Mouse (Mus musculus) stomach, postnatal 0 days (tissue): ENCODE data around the gene Slc39a3. TPM values are rescaled to one million over a fixed set of nuclear protein-coding genes. Genes with fewer than 3 reads are reported as not detected.
"Not testable (repeated sequence)": the region's sequence is repeated elsewhere in the genome, so short reads cannot be mapped to it uniquely, and the experiment has no call there.

ENCODE experiments used
- ATAC-seq: fragments of 200-750 bp; cut with Nextera tagmentation; 2 replicates; pipeline ENCODE4 v1.8.0; 2017; ENCODE audit not compliant: low FRiP score, low TSS enrichment
- DNase-seq: peaks from one replicate; pipeline ENCODE4 v3.0.0-alpha.2; 2016; ENCODE audit warnings: low spot score
- H3K27ac ChIP-seq: fragments of 300-500 bp; sonication (generic); replicated peaks from 2 replicates; pipeline ENCODE4 v1.5.1; 2014; ENCODE audit warnings: mild to moderate bottlenecking, control low read depth
- H3K27me3 ChIP-seq: fragments of 300-500 bp; sonication (generic); 2 replicates; pipeline ENCODE4 v1.6.1; 2014; ENCODE audit warnings: low read length; ENCODE audit not compliant: control insufficient read depth, insufficient read depth
- H3K36me3 ChIP-seq: fragments of 300-500 bp; sonication (generic); 2 replicates; pipeline ENCODE4 v1.6.1; 2014; ENCODE audit warnings: low read length, mixed read lengths; ENCODE audit not compliant: control insufficient read depth, insufficient read depth
- H3K4me1 ChIP-seq: fragments of 300-500 bp; sonication (generic); replicated peaks from 2 replicates; pipeline ENCODE4 v1.6.1; 2014; ENCODE audit warnings: antibody characterized with exemption; ENCODE audit not compliant: control insufficient read depth, insufficient read depth
- H3K4me2 ChIP-seq: fragments of 300-500 bp; sonication (generic); replicated peaks from 2 replicates; pipeline ENCODE4 v1.6.1; 2014; ENCODE audit warnings: low read depth, mild to moderate bottlenecking, control low read depth, moderate library complexity
- H3K4me3 ChIP-seq: fragments of 300-500 bp; sonication (generic); 2 replicates; pipeline ENCODE4 v1.5.1; 2014; ENCODE audit warnings: low read depth, low read length, control low read depth
- H3K9ac ChIP-seq: fragments of 300-500 bp; sonication (generic); 2 replicates; pipeline ENCODE4 v1.6.1; 2014; ENCODE audit warnings: mild to moderate bottlenecking, low read length, control low read depth, mixed read lengths
- H3K9me3 ChIP-seq: fragments of 300-500 bp; sonication (generic); 2 replicates; pipeline ENCODE4 v1.6.1; 2016; ENCODE audit warnings: low read length; ENCODE audit not compliant: control insufficient read depth
- CTCF ChIP-seq: IDR thresholded peaks from 2 replicates; pipeline ENCODE4 v1.5.1; 2016; ENCODE audit warnings: antibody characterized with exemption, low read depth, mild to moderate bottlenecking, moderate library complexity
- EP300 ChIP-seq: optimal IDR thresholded peaks from 2 replicates; pipeline ENCODE3; 2016; ENCODE audit warnings: antibody characterized with exemption
- WGBS: fragments of 180-500 bp; shearing (Covaris S2); extraction: QIAGEN DNeasy Blood & Tissue Kit; methylation state at CpG from one replicate; pipeline ENCODE4 v1.1.7; 2014; 5-methylcytosine and 5-hydroxymethylcytosine counted together
- polyA plus RNA-seq: library from polyadenylated mRNA; unstranded; fragments of >200 nt; fragmentation: Nextera tagmentation; extraction: Ambion mirVana; gene quantifications from 2 replicates; pipeline ENCODE4 v1.2.1, GENCODE M21; 2015

Gene Slc39a3
- polyA plus RNA-seq, 1 experiment from 2014 or later, result 11.0 TPM

GRCm38 (mm10) chr10:81076356-81076755 lies 39.1 kb upstream of the Slc39a3 start:
- TF ChIP-seq EP300, result no peak
- TF ChIP-seq CTCF, result no peak
- Histone ChIP-seq H3K36me3 (peaks cover 26% of the 10 kb centered on the region), H3K4me2 (no peak overlapping the region), H3K9ac (no peak overlapping the region), H3K9me3 (no peaks in the 10 kb centered on the region), H3K27me3 (no peaks in the 10 kb centered on the region), H3K4me1 (no peaks in the 10 kb centered on the region), H3K27ac (no peak overlapping the region), H3K4me3 (no peak overlapping the region)
- DNase-seq (no peak), ATAC-seq (no peak)
- 52% methylated on average over 1 of the region's 1 CpGs for WGBS

DNA sequence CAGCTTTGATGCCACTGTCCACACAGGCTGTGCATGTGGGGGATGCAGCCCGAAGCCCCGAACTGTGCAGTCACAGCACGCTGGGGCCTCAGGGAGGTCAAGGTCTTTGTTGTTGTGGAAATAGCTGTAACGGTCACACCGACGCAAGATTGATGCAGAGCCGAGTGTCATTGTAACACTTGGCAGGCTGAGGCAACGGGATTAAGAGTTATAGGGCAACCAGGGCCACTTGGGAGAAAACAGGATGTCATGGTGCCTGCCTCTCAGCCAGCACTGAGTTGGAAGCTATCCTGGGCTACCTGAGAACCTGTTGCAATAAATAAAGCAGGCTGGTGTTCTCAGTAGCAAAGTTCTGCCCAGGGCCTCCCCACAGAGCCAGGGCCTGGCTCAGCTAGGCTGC lies 38.5 kb upstream of the Slc39a3 start:
- 76% methylated on average over 8 of the region's 8 CpGs for WGBS
- H3K4me1 ChIP-seq, result no peaks in the 10 kb centered on the region; the same call in 1 of the 2 replicates
- no peaks in the 10 kb centered on the region for H3K27me3 ChIP-seq
- no peak overlapping the region for H3K4me2 ChIP-seq
- TF ChIP-seq CTCF (no peak), EP300 (no peak)
- DNase-seq, result no peak
- H3K27ac ChIP-seq, result no peak overlapping the region
- H3K9ac ChIP-seq, result no peak overlapping the region
- H3K9me3 ChIP-seq, result no peaks in the 10 kb centered on the region
- no peak overlapping the region for H3K4me3 ChIP-seq
- peaks cover 26% of the 10 kb centered on the region for H3K36me3 ChIP-seq
- ATAC-seq, result no peak

- no peaks in the 10 kb centered on the region for H3K27me3 ChIP-seq
- H3K4me2 ChIP-seq, result no peak overlapping the region
- H3K4me1 ChIP-seq, result no peaks in the 10 kb centered on the region; the same call in 1 of the 2 replicates
- ATAC-seq, result no peak
- H3K36me3 ChIP-seq, result peaks cover 13% of the 10 kb centered on the region
- WGBS, result 60% methylated on average over 7 of the region's 7 CpGs
- DNase-seq, result peak; percentile 36
- H3K4me3 ChIP-seq, result no peak overlapping the region
- no peak overlapping the region for H3K9ac ChIP-seq
- peak; percentile 78 for TF ChIP-seq CTCF
- no peak for TF ChIP-seq EP300
- H3K27ac ChIP-seq, result no peak overlapping the region; the same call in 1 of the 2 replicates
- H3K9me3 ChIP-seq, result no peaks in the 10 kb centered on the region
Observed at GRCm38 (mm10) chr10:81073464-81073863, 36.2 kb upstream of the Slc39a3 start.

DNA sequence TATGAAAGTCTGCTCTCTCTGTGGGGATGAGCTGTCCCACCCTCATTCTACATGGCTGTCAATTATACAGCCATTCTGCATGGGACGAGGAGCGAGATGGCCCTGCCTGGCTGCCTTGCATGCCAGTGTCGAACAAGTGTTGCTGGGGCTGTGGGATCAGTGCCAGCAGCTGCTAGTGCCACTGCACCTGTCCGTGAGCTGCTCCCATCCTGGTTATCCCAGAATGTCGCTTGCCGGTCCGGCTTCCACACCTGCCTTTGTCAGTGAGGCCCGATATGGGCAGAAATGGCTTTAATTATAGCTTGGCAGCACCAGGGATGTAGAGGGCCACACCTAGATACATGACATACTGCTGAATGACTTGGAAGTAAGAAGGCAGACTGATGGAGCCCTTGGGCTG lies 35.1 kb upstream of the Slc39a3 start:
- H3K36me3 ChIP-seq, result peaks cover 12% of the 10 kb centered on the region
- peak overlapping the region; percentile 40; the same call in 1 of the 2 replicates for H3K27ac ChIP-seq
- TF ChIP-seq EP300 (no peak), CTCF (no peak)
- peak overlapping the region; percentile 18; the same call in 1 of the 2 replicates for H3K9ac ChIP-seq
- no peaks in the 10 kb centered on the region for H3K9me3 ChIP-seq
- no peak overlapping the region for H3K4me2 ChIP-seq
- DNase-seq (no peak), ATAC-seq (no peak)
- H3K4me3 ChIP-seq, result no peak overlapping the region
- 86% methylated on average over 8 of the region's 8 CpGs for WGBS
- no peaks in the 10 kb centered on the region; the same call in 1 of the 2 replicates for H3K4me1 ChIP-seq
- no peaks in the 10 kb centered on the region for H3K27me3 ChIP-seq

DNA sequence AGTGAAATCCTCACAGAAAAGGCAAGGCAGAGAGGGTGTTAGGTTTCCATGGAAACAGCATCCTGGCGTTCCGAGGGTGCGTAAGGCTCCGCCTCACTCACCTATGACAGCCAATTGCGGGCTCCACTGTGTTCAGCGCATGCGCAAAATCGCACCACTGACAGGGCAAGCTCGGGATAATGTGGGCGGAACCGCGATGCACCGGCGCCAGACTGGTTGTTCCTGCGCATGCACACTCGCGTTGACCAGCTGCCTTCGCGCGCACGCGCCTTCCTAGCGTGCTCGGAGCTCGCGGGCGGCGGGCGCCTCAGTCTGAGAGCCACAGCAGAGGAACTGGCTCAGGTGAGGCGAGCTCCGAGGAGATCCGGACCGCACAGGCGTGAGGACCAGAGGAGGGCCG lies 32.6 kb upstream of the Slc39a3 start, which contains the start of gene Thop1:
TSS of gene Thop1 (plus strand) at position 200 of the 400 bp plus-strand sequence.
- Histone ChIP-seq H3K4me3 (peak within 1 kb of the TSS; percentile 61), H3K27ac (peak within 1 kb of the TSS; percentile 67; the same call in 1 of the 2 replicates), H3K4me2 (peak within 1 kb of the TSS; percentile 93), H3K9ac (peak within 1 kb of the TSS; percentile 70), H3K27me3 (no peaks in the 10 kb centered on the region), H3K4me1 (no peaks in the 10 kb centered on the region; the same call in 1 of the 2 replicates), H3K36me3 (peaks cover 6% of the 10 kb centered on the region; the same call in 1 of the 2 replicates), H3K9me3 (no peaks in the 10 kb centered on the region)
- peak; percentile 99 for DNase-seq
- ATAC-seq, result peak; percentile 93
- WGBS, result under 1% methylated on average over 35 of the region's 35 CpGs
- TF ChIP-seq CTCF, result no peak
- no peak for TF ChIP-seq EP300

- ATAC-seq (no peak), DNase-seq (no peak)
- Histone ChIP-seq H3K36me3 (0 out of 2 replicates have a peak, but pooled peaks cover 2% of the 10 kb centered on the region), H3K4me3 (no peak overlapping the region), H3K27ac (no peak overlapping the region), H3K27me3 (no peaks in the 10 kb centered on the region), H3K9me3 (no peaks in the 10 kb centered on the region), H3K4me1 (no peaks in the 10 kb centered on the region; the same call in 1 of the 2 replicates), H3K9ac (no peak overlapping the region), H3K4me2 (no peak overlapping the region)
- TF ChIP-seq EP300 (no peak), CTCF (no peak)
- WGBS, result 62% methylated on average over 5 of the region's 5 CpGs
Observed at GRCm38 (mm10) chr10:81068706-81069105, 31.5 kb upstream of the Slc39a3 start.

GRCm38 (mm10) chr10:81064519-81064918 lies 27.3 kb upstream of the Slc39a3 start:
- H3K9ac ChIP-seq, DNase-seq, H3K27ac ChIP-seq, H3K9me3 ChIP-seq, H3K36me3 ChIP-seq, H3K27me3 ChIP-seq, H3K4me2 ChIP-seq, ATAC-seq, H3K4me3 ChIP-seq, H3K4me1 ChIP-seq: not testable (repeated sequence)
- WGBS, result 85% methylated on average over 8 of the region's 8 CpGs
